Mouse (Mus musculus): Measurements from ENCODE around the gene Mgat5. TPM values are rescaled to one million over a fixed set of nuclear protein-coding genes. Genes with fewer than 3 reads are reported as not detected.

Gene Mgat5
- total RNA-seq, 2 experiments from 2014 or later: 1.1 to 1.2 TPM

GRCm38 (mm10) chr1:127368513-127368912, 163.7 kb downstream of the Mgat5 start:
- DNase-seq: no peak
- intact Hi-C loops (cut with DNase I): no loop called here

- no peak for DNase-seq
- intact Hi-C loops (cut with DNase I): no loop called here
Measured at GRCm38 (mm10) chr1:127369538-127369937, 164.7 kb downstream of the Mgat5 start.

- no peak for DNase-seq
- intact Hi-C loops (cut with DNase I): no loop called here
Measured at GRCm38 (mm10) chr1:127372096-127372495, 167.3 kb downstream of the Mgat5 start.

GRCm38 (mm10) chr1:127373559-127373958, 168.7 kb downstream of the Mgat5 start:
- no peak for DNase-seq
- intact Hi-C loops (cut with DNase I): no loop called here

- no peak for DNase-seq
- intact Hi-C loops (cut with DNase I): no loop called here
Measured at GRCm38 (mm10) chr1:127374157-127374556, 169.3 kb downstream of the Mgat5 start.

- intact Hi-C loops (cut with DNase I): no loop called here
- DNase-seq: no peak
Measured at GRCm38 (mm10) chr1:127380140-127380539, 175.3 kb downstream of the Mgat5 start.

GRCm38 (mm10) chr1:127380749-127381501, 176.1 kb downstream of the Mgat5 start:
- DNase-seq: no peak
- intact Hi-C loops (cut with DNase I): no loop called here

GRCm38 (mm10) chr1:127383071-127383470, 178.3 kb downstream of the Mgat5 start:
- intact Hi-C loops (cut with DNase I): no loop called here

GRCm38 (mm10) chr1:127387226-127387625, 182.4 kb downstream of the Mgat5 start:
- intact Hi-C loops (cut with DNase I): no loop called here

More at GRCm38 (mm10) chr1:127383071-127383470, 178.3 kb downstream of the Mgat5 start:
- DNase-seq: no peak

GRCm38 (mm10) chr1:127387661-127388060, 182.8 kb downstream of the Mgat5 start:
- no peak for DNase-seq
- intact Hi-C loops (cut with DNase I): no loop called here

More at GRCm38 (mm10) chr1:127387226-127387625, 182.4 kb downstream of the Mgat5 start:
- DNase-seq: no peak

GRCm38 (mm10) chr1:127394716-127395115, 189.9 kb downstream of the Mgat5 start:
- no peak for DNase-seq
- intact Hi-C loops (cut with DNase I): no loop called here

GRCm38 (mm10) chr1:127395724-127396123, 190.9 kb downstream of the Mgat5 start:
- intact Hi-C loops (cut with DNase I): no loop called here
- DNase-seq: no peak

- no peak for DNase-seq
- intact Hi-C loops (cut with DNase I): no loop called here
Measured at GRCm38 (mm10) chr1:127396569-127397349, 191.9 kb downstream of the Mgat5 start.

GRCm38 (mm10) chr1:127397396-127397795, 192.6 kb downstream of the Mgat5 start:
- intact Hi-C loops (cut with DNase I): no loop called here

GRCm38 (mm10) chr1:127398186-127398585, 193.4 kb downstream of the Mgat5 start:
- intact Hi-C loops (cut with DNase I): no loop called here
- DNase-seq: no peak

More at GRCm38 (mm10) chr1:127397396-127397795, 192.6 kb downstream of the Mgat5 start:
- no peak for DNase-seq

GRCm38 (mm10) chr1:127400198-127400597, 195.4 kb downstream of the Mgat5 start:
- intact Hi-C loops (cut with DNase I): no loop called here
- no peak for DNase-seq

GRCm38 (mm10) chr1:127400666-127401065, 195.9 kb downstream of the Mgat5 start:
- DNase-seq: no peak
- intact Hi-C loops (cut with DNase I): no loop called here

GRCm38 (mm10) chr1:127404655-127405054, 199.8 kb downstream of the Mgat5 start:
- DNase-seq: no peak
- intact Hi-C loops (cut with DNase I): no loop called here

GRCm38 (mm10) chr1:127408957-127409423, 204.2 kb downstream of the Mgat5 start:
- DNase-seq: no peak
- intact Hi-C loops (cut with DNase I): loop anchor here (2.0 kb wide), 1 partner anchor 206 kb away; no protein-coding TSS in a partner anchor

GRCm38 (mm10) chr1:127409512-127409911, 204.7 kb downstream of the Mgat5 start:
- DNase-seq: no peak
- intact Hi-C loops (cut with DNase I): loop anchor here (2.0 kb wide), 1 partner anchor 207 kb away; no protein-coding TSS in a partner anchor

GRCm38 (mm10) chr1:127414500-127414899, 209.7 kb downstream of the Mgat5 start:
- intact Hi-C loops (cut with DNase I): no loop called here
- DNase-seq: no peak

All from gastrocnemius, postnatal 36 days (tissue).